Mouse (Mus musculus): Measurements from ENCODE around the gene Kbtbd4.
A peak's percentile ranks its signal among the peaks of the same experiment; 100 is the strongest.

The Kbtbd4 gene

GRCm38 (mm10) chr2:90904856-90905224, 300 bp downstream of the Kbtbd4 start:
- no peak for DNase-seq (ENCODE audit: low read depth, low spot score)

GRCm38 (mm10) chr2:90906721-90907120, 2.2 kb downstream of the Kbtbd4 start:
- no peak for DNase-seq (ENCODE audit: low read depth, low spot score)

- no peak for DNase-seq (ENCODE audit: low read depth, low spot score)
Measured at GRCm38 (mm10) chr2:90910861-90911260, 6.3 kb downstream of the Kbtbd4 start.

GRCm38 (mm10) chr2:90911668-90912067, 7.1 kb downstream of the Kbtbd4 start:
- DNase-seq (ENCODE audit: low read depth, low spot score), result no peak

GRCm38 (mm10) chr2:90913671-90914070, 9.1 kb downstream of the Kbtbd4 start:
- no peak for DNase-seq (ENCODE audit: low read depth, low spot score)

GRCm38 (mm10) chr2:90915516-90915915, 11.0 kb downstream of the Kbtbd4 start:
- no peak for DNase-seq (ENCODE audit: low read depth, low spot score)

GRCm38 (mm10) chr2:90916560-90917232, 12.2 kb downstream of the Kbtbd4 start:
- no peak for DNase-seq (ENCODE audit: low read depth, low spot score)

GRCm38 (mm10) chr2:90917233-90917998, 12.9 kb downstream of the Kbtbd4 start:
- DNase-seq (ENCODE audit: low read depth, low spot score), result peak; percentile 44

- DNase-seq (ENCODE audit: low read depth, low spot score), result no peak
Measured at GRCm38 (mm10) chr2:90917999-90918698, 13.6 kb downstream of the Kbtbd4 start.

- no peak for DNase-seq (ENCODE audit: low read depth, low spot score)
Measured at GRCm38 (mm10) chr2:90921178-90921577, 16.6 kb downstream of the Kbtbd4 start.

- DNase-seq (ENCODE audit: low read depth, low spot score), result no peak
Measured at GRCm38 (mm10) chr2:90922636-90923035, 18.1 kb downstream of the Kbtbd4 start.

GRCm38 (mm10) chr2:90928566-90928965, 24.0 kb downstream of the Kbtbd4 start:
- DNase-seq (ENCODE audit: low read depth, low spot score), result no peak

GRCm38 (mm10) chr2:90931829-90932228, 27.3 kb downstream of the Kbtbd4 start:
- no peak for DNase-seq (ENCODE audit: low read depth, low spot score)

GRCm38 (mm10) chr2:90932273-90932672, 27.7 kb downstream of the Kbtbd4 start:
- DNase-seq (ENCODE audit: low read depth, low spot score), result no peak

- DNase-seq (ENCODE audit: low read depth, low spot score), result no peak
Measured at GRCm38 (mm10) chr2:90938362-90938761, 33.8 kb downstream of the Kbtbd4 start.

- DNase-seq (ENCODE audit: low read depth, low spot score), result no peak
Measured at GRCm38 (mm10) chr2:90939750-90940149, 35.2 kb downstream of the Kbtbd4 start.

GRCm38 (mm10) chr2:90940233-90941229, 36.0 kb downstream of the Kbtbd4 start, which contains the start of gene Celf1:
Gene Celf1 (plus strand): TSS chr2:90940382.
- peak; percentile 77 for DNase-seq (ENCODE audit: low read depth, low spot score)

- DNase-seq (ENCODE audit: low read depth, low spot score), result no peak
Measured at GRCm38 (mm10) chr2:90941744-90942143, 37.2 kb downstream of the Kbtbd4 start.

- DNase-seq (ENCODE audit: low read depth, low spot score), result no peak
Measured at GRCm38 (mm10) chr2:90950149-90950548, 45.6 kb downstream of the Kbtbd4 start.

- no peak for DNase-seq (ENCODE audit: low read depth, low spot score)
Measured at GRCm38 (mm10) chr2:90950582-90951194, 46.1 kb downstream of the Kbtbd4 start.

GRCm38 (mm10) chr2:90953461-90953860, 48.9 kb downstream of the Kbtbd4 start:
- DNase-seq (ENCODE audit: low read depth, low spot score), result no peak
